Mouse (Mus musculus) cerebellum, adult 8-10 months (tissue): ENCODE measurements around the gene Selenow.
"Not testable (repeated sequence)": the region's sequence is repeated elsewhere in the genome, so short reads cannot be mapped to it uniquely, and the experiment has no call there.

ENCODE experiments used
- DNase-seq: peaks from one replicate; pipeline ENCODE4 v3.0.0; 2022

Selenow gene

GRCm38 (mm10) chr7:15945721-15946536, 23.7 kb upstream of the Selenow start, which contains the start of gene Nop53:
TSS of gene Nop53 (minus strand) at chr7:15946074.
- DNase-seq: peak; percentile 96

DNA sequence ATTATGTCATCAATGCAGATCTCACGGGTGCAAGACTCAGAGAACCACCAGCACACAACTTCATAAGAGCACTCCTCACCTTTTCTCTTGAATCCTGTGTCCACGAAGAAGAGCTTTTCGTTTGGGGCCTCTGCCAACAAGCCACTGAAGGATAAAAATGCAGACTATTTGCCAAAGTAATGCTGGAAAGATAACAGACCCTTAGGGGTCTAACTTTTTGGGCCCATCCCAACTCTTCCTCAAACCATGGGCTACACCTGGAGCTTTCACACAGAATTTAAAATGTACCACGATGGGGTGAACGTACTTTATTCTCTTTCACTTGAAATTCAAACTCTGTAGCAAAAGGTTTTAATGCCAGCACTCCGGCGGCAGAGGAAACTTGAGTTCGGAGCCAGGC, 23.0 kb upstream of the Selenow start:
- no peak for DNase-seq

- DNase-seq: no peak
These were observed 22.1 kb upstream of the Selenow start for GRCm38 (mm10) chr7:15944311-15944710.

GRCm38 (mm10) chr7:15938621-15939020, 16.4 kb upstream of the Selenow start:
- no peak for DNase-seq

- DNase-seq: no peak
These were observed 15.3 kb upstream of the Selenow start for GRCm38 (mm10) chr7:15937491-15937890.

- DNase-seq: no peak
These were observed 11.5 kb upstream of the Selenow start for GRCm38 (mm10) chr7:15933437-15934359.

DNA sequence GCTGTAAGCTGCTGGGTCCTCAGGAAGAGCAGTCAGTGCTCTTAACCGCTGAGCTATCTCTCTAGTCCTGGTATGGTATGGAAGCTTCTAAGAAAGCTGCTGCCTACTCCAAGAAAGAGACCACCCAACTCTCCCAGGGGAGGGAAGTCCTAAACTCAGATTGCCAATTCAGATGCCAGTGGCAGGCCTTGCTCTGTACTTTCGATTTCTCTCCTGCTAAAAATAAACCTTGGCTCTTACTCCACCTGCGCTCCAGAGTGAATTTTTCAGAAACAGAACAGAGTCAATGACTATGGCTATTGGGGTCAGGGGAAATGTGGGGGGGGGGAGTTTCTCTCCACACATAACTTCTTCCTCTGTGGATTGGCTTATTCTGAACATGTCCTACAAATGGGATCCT, 9.4 kb upstream of the Selenow start:
- no peak for DNase-seq

DNA sequence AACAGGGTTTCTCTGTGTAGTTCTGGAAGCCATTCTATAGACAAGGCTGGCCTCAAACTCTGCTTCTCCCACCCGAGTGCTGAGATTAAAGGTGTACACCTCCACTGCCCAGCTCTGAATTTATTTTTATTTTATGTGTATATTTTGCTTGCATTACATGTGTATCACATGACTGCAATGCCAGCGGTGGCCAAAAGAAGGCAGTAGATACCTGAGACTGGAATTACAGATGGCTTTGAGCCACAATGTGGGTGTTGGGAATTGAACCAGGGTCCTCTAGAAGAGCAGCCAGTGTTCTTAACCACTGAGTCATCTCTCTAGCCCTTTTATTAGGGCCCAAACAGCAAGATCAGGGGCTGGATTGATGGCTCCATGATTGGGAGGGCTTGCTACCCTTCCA, 8.3 kb upstream of the Selenow start:
- DNase-seq: no peak

- no peak for DNase-seq
These were observed 7.7 kb upstream of the Selenow start for GRCm38 (mm10) chr7:15929910-15930309.

DNA sequence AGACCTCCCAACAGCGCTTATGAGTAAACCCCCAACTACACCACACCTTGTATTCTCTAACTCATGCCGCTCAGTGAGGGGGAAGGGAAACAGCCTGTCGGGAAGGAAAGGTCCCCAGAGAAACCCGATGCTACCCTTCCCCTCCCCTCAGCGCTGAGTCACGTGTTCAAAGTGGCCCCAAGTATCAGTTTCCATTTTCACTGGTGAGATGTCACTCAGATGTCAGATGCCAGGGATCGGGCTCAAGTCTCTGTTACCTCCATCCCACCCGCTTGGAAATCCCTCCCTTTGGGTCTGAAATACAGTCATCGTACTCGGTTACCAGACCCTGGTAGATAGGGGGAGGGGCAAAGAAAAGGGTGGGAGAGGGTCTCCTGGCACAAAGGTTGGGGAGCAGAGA, 406 bp downstream of the Selenow start:
- DNase-seq: peak; percentile 44

GRCm38 (mm10) chr7:15920645-15921190, 1.5 kb downstream of the Selenow start:
- no peak for DNase-seq

GRCm38 (mm10) chr7:15919947-15920346, 2.3 kb downstream of the Selenow start:
- DNase-seq: no peak

DNA sequence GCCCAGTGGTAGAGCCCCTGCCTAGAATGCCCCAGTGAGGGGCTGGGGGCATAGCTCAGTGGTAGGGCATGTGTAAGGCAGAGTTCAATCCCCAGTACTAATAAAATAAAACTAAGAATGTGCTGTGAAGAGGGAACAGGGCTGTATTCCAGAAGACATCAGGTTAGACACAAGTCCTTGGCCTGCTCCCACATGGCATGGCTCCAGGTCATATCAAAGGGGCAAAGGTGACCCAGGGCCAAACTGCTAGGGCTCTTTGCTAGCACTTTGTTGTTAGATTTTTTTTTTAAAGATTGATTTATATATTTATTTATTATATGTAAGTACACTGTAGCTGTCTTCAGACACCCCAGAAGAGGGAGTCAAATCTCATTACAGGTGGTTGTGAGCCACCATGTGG, 3.8 kb downstream of the Selenow start:
- DNase-seq: no peak

DNA sequence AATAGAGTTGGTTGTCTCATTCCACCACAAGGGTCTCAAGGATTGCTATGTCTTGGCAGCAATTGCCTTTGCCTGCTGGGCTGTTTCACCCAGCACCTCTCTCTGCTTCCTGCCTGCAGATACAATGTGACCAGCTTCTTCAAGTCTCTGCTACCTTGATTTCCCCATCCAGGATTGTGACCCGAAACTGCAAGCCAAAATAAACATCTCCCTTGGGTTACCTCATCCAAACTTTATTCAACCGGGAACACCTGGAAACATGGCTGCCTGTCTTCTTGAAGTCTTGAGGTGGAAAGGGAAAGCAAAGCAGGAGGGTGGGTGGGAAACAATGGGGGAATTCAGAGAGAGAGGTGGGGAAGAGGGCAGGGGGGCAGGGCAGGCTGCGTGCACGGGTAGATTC, 5.2 kb downstream of the Selenow start:
- DNase-seq: no peak

DNA sequence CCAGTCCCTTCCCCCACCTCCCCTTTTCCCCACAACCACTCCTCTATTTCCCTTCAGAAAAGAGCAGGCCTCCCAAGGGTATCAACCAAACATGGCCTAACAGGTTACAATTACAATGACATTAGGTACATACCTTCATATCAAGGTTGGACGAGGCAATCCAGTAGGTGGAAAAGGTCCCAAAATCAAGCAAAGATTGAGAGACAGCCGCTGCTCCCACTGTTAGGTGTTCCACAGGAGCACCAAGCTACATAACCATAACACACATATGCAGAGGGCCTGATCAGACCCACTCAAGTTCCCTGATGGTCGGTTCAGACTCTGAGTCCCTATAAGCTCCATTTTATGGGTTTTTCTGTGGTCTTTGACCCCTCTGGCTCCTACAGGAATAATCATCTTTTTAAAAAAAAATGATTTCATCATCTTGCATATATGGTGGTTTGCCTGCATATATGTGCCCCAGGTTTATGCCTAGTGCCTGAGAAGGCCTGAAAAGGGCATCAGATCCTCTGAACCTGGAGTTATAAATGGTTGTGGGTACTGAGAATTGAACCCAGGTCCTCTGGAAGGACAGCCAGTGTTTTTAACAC, 6.0 kb downstream of the Selenow start:
- no peak for DNase-seq

DNA sequence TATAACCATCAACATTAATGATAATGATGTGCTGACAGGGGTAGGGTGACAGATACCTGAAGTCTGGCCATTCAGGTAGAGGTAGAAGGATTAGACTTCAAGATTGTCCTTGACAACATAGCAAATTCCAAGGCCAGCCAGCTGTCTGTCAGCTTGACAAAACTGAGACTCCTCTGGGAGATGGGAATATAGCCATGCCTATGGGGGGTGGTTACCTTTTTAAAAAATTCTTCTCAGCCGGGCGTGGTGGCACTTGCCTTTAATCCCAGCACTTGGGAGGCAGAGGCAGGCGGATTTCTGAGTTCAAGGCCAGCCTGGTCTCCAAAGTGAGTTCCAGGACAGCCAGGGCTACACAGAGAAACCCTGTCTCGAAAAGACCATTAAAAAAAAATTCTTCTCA, 6.5 kb downstream of the Selenow start:
- DNase-seq: not testable (repeated sequence)

- no peak for DNase-seq
These were observed 7.5 kb downstream of the Selenow start for GRCm38 (mm10) chr7:15914751-15915150.

DNA sequence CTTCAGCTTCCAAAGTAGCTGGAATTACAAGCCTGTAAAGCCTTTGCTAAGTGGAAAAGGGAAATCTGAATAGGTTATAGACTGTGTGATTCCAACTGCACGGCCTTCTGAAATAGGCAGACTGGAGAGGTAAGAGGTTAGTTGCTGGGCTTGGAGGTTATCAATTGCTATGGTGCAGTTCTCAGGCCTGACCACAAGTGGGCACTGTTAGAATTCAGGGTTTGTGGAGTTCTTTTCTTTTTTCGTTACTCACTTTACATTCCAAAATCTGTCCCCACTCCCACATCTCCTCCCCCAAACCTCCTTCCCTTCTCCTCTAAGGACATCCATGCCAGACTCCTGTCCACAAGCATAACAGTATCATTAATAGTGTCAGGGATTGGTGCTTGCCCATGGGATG, 8.0 kb downstream of the Selenow start:
- DNase-seq: peak; percentile 26

- DNase-seq: peak; percentile 52
These were observed 10.0 kb downstream of the Selenow start for GRCm38 (mm10) chr7:15912183-15912582.

DNA sequence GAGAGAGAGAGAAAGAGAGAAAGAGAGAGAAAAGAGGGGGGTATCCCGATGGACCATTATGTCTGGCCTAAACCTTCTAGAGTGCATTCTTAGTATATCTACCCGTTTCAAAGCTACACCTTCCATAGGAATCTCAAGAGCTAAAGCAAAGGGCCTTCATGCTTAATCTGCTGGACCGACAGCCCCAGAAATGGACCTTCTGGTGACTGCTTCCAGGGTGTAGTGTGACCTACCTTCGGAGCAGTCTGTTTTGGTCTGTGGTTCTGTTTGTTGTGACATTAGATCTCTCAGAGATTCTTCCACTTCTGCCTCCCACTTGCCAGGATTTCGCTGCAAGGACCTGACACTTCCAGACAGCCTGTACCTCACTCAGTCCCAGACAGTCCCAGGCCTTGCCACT, 11.7 kb downstream of the Selenow start:
- DNase-seq: no peak

- no peak for DNase-seq
These were observed 14.1 kb downstream of the Selenow start for GRCm38 (mm10) chr7:15907971-15908590.

GRCm38 (mm10) chr7:15906602-15907001, 15.6 kb downstream of the Selenow start:
- no peak for DNase-seq

GRCm38 (mm10) chr7:15905861-15906260, 16.3 kb downstream of the Selenow start:
- DNase-seq: no peak
